Comparison of ENCODE assay signal across 14 mouse cellular contexts in genomic region chr15:27944898-27945297, GRCm38 (mm10).
"Had no signal": no experiment of that assay in that cellular context is flagged by ENCODE, and none has a peak within 500 bp of the region (broad histone marks: within the 10 kb centered on the region; RNA-seq: fewer than 3 reads in every experiment).

No protein-coding gene starts in this region.

- DNase-seq: kidney, adult 8-10 months; liver; liver, embryonic 13.5 days; liver, postnatal 0 days; lung, postnatal 14 days; retina, postnatal 1 day; right cerebral cortex, postnatal 4 days; spleen, adult 18-20 months; thymus, adult 18-20 months; thymus, postnatal 14 days had no signal

- H3K9ac ChIP-seq: limb, embryonic 12.5 days; liver, embryonic 13.5 days; liver, postnatal 0 days; lung, embryonic 15.5 days; neural tube, embryonic 12.5 days had no signal

- H3K27me3 ChIP-seq: limb, embryonic 12.5 days; liver, embryonic 13.5 days; lung, embryonic 15.5 days; neural tube, embryonic 12.5 days had no signal

- H3K4me3 ChIP-seq: limb, embryonic 12.5 days; liver, embryonic 13.5 days; lung, embryonic 15.5 days; neural tube, embryonic 12.5 days had no signal

- H3K4me2 ChIP-seq: limb, embryonic 12.5 days; liver, embryonic 13.5 days; lung, embryonic 15.5 days; neural tube, embryonic 12.5 days had no signal

- H3K27ac ChIP-seq: limb, embryonic 12.5 days; liver, embryonic 13.5 days; lung, embryonic 15.5 days; macrophage; neural tube, embryonic 12.5 days had no signal

- H3K9me3 ChIP-seq: limb, embryonic 12.5 days; liver, embryonic 13.5 days; lung, embryonic 15.5 days; neural tube, embryonic 12.5 days had no signal

- H3K36me3 ChIP-seq: limb, embryonic 12.5 days; liver, embryonic 13.5 days; lung, embryonic 15.5 days; neural tube, embryonic 12.5 days had no signal

- ATAC-seq: liver, postnatal 0 days had no signal
